Mouse (Mus musculus) right cerebral cortex, adult 2 months (tissue): ENCODE results near the gene Pkd1.

Experiments
- DNase-seq, 2 experiments: peaks; one replicate each; pipeline ENCODE4 v3.0.0; 2021 to 2022; ENCODE audit warnings: low spot score in 2 of 2

Gene Pkd1

GRCm38 (mm10) chr17:24533099-24533992 is 16.3 kb upstream of the Pkd1 start:
- peak; percentile 87 to 91 for DNase-seq

- no peak for DNase-seq
These were observed 15.4 kb upstream of the Pkd1 start, which contains the start of gene Rab26 for GRCm38 (mm10) chr17:24534160-24534718. TSS of gene Rab26 (minus strand) at chr17:24534210.

GRCm38 (mm10) chr17:24535300-24535699 is 14.3 kb upstream of the Pkd1 start:
- peak in 1 of 2 experiments; percentile 42 for DNase-seq

GRCm38 (mm10) chr17:24537536-24537935 is 12.1 kb upstream of the Pkd1 start:
- DNase-seq: peak in 1 of 2 experiments; percentile 34

GRCm38 (mm10) chr17:24538950-24539349 is 10.7 kb upstream of the Pkd1 start:
- peak in 1 of 2 experiments; percentile 77 for DNase-seq

- peak in 1 of 2 experiments; percentile 22 for DNase-seq
These were observed 9.3 kb upstream of the Pkd1 start for GRCm38 (mm10) chr17:24540375-24540774.

GRCm38 (mm10) chr17:24544613-24545012 is 5.0 kb upstream of the Pkd1 start:
- no peak for DNase-seq

- no peak for DNase-seq
These were observed 4.4 kb upstream of the Pkd1 start for GRCm38 (mm10) chr17:24545247-24545646.

- no peak for DNase-seq
These were observed 3.4 kb upstream of the Pkd1 start for GRCm38 (mm10) chr17:24546234-24546633.

- DNase-seq: peak in 1 of 2 experiments; percentile 29
These were observed 1.2 kb upstream of the Pkd1 start for GRCm38 (mm10) chr17:24548435-24548834.

GRCm38 (mm10) chr17:24548921-24549617 is 565 bp upstream of the Pkd1 start:
- DNase-seq: peak; percentile 60 to 69

GRCm38 (mm10) chr17:24550416-24551049 is 899 bp downstream of the Pkd1 start:
- DNase-seq: peak; percentile 72 to 83

GRCm38 (mm10) chr17:24551050-24551444 is 1.4 kb downstream of the Pkd1 start:
- DNase-seq: no peak

GRCm38 (mm10) chr17:24557091-24557490 is 7.5 kb downstream of the Pkd1 start:
- no peak for DNase-seq

GRCm38 (mm10) chr17:24558600-24559099 is 9.0 kb downstream of the Pkd1 start:
- DNase-seq: peak in 1 of 2 experiments; percentile 46

- DNase-seq: no peak
These were observed 9.5 kb downstream of the Pkd1 start for GRCm38 (mm10) chr17:24559146-24559545.

GRCm38 (mm10) chr17:24560301-24561028 is 10.8 kb downstream of the Pkd1 start:
- DNase-seq: no peak

GRCm38 (mm10) chr17:24561592-24561991 is 12.0 kb downstream of the Pkd1 start:
- no peak for DNase-seq

- DNase-seq: no peak
These were observed 14.0 kb downstream of the Pkd1 start for GRCm38 (mm10) chr17:24563638-24564037.

- DNase-seq: no peak
These were observed 14.8 kb downstream of the Pkd1 start for GRCm38 (mm10) chr17:24564422-24564821.

GRCm38 (mm10) chr17:24565092-24565491 is 15.5 kb downstream of the Pkd1 start:
- no peak for DNase-seq
